Mouse (Mus musculus) frontal cortex, postnatal 14 days (tissue): ENCODE measurements at regions not wholly inside any gene's neighbourhood (a gene's known extent, or its start where the extent isn't known, plus 50 kb on each side); places are given as distances from the start of the nearest gene placed in this dataset.

Experiments used
- DNase-seq, 2 experiments: peaks; one replicate each; pipeline ENCODE4 v3.0.0; 2022; ENCODE audit warnings: low spot score in 2 of 2

DNA sequence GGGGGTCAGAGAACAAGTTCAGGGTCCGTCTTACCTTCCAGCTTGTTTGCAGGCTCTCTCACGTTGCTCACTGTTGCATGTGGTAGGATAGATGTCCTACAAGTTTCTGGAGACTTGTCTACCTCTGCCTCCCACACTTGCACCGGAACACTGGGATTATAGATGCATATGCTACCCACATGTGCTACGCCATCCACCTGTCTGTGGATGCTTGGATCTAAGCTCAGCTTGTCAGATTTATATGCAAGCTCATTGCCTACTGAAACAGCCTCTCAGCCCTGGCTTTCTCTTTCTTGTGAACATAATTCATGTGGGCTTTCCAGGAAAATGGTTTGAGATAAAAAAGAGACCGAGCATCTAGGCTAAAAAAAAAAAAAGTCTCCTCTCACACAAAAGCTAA, 353.0 kb downstream of the Nucb2 start:
- peak; percentile 3 to 10 for DNase-seq

DNA sequence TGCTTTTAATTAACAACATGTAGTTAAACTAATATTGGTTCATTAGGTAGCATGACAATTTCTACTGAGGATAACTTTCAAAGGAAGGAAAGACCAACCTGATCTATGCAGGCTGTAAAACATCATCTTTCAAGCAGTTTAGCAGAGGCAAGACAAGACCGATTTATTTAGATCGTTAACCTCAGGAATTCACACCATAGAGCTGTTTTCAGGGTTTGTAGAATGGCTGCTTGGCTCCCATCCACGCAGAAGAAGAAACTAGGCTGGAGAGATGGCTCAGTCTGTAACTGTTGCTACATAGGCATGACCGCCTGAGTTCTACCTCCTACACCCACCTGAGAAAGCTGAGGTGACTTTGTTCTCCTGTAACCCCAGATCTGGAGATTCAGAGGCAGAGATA, 353.6 kb downstream of the Nucb2 start:
- no peak for DNase-seq

DNA sequence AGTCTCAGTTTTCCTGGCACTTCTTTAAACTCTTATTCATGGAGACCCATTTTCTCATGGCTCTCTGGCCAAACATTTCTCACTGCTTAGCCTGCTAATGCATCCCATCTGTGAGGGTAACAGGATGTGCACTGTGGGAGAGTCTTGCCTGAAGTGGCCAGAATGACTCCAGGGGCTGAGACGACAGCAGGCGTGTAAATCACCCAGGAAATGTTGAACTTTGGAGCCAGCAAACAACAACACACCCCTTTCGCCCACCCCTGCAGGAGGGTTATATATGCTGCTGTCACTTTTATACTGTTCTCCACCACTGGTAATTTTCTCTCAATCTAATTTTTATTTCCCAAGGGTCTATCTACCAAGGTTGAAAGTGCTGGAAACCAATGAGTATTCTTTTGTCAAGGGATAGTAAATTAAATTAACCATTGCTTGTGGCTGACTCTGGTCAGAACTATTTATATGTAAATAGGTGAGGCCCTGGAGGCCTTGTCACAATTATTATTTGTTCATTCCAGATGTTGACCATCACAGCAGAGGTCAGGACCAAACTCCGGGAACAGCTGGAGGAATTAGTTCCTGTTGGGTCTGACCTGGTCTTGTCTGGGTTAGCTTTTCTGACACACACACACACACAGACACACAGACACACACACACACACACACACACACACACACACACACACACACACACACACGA, 378.2 kb downstream of the Nucb2 start:
- DNase-seq = no peak

DNA sequence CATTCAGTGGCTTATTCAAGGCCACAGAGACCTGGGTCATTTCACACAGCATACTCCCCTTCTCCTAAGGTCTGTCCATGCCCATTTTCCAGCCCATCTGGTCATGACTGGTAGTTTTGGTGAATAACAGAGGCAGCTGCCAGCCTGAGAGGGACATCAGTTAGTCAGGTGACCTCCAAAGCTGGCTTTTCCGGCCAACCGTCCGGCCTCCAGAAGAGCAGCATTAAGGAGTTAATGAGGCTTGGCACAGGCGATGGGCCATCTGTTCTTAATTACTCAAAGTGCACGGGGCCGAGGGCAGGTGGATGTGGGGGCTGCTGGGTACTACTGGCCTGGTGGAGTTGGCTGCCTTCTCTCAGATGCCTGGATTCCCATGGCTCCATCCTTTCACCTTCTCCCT, 389.7 kb downstream of the Nucb2 start:
- no peak for DNase-seq

DNA sequence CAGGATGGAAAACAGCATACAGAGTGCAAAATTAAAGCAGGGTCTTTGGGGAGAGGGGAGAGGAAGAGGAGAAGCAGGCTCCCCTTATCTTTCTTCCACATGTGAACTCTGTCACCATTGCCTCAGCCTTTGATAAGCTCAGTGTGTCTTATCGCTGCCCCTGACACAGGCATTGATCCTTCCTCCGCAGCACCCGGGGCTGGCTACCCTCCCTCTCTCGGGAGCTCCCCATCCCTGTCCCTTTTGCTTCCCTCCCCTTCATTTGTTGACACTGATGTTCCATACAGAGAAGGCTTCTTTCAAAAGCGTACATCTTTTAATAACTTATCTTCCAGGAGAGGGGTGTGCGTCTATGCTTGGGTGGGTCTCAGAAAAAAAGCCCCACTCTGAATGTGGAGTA, 411.6 kb downstream of the Nucb2 start:
- DNase-seq = no peak

DNA sequence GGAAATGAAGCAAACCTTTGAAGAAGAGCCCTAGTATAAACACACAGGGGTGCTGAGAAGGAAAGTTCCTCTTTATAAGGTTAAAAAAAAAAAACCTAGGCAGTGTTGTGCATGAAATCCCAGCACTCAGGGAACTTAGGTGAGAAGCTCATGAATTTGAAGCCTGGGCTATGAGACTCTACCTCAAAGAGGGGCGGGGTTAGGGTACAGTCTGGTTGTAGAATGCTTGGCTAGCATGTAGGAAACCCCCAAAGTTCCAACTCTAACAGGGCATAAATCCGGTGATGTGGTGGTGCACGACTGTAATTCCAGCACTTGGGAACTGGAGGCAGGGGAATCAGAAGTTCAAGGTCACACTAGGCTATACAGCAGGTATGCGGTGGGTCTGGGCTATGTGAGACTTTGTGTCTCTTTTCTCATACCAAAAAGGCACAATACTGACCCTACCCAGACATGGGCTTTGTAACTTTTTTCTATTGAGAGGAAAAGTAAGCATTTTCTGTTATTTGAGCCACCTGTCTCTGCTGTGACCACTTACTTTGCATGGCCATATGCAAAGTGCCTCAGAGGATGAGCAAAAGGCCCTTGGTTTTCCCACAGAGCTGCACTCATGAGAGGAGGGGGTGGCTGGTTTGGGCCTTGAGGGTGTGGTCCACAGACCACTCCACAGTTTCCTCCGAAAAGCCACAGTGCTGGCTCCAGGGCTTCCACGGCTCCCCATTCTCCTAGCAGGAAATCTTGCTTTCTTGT, 413.9 kb downstream of the Nucb2 start:
- no peak for DNase-seq

DNA sequence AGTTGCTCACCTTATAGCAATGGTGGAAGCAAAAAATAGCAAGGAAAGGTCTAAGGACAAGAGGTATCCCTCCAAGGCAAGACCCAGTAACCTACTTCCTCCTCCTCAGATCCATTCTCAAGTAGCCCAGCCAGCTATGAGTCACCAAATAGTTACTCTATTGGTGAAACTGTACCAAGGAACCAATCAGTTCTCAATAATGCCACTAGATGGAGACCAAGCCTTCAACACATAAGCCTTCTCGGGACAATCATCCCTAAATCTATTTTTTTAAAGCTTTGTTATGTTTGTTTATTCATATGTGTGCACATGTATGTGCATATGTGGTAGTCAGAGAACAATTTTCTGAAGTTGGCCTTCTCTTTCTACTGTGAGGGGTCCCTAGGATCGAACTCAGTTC, 434.3 kb upstream of the Xylt1 start:
- no peak for DNase-seq

DNA sequence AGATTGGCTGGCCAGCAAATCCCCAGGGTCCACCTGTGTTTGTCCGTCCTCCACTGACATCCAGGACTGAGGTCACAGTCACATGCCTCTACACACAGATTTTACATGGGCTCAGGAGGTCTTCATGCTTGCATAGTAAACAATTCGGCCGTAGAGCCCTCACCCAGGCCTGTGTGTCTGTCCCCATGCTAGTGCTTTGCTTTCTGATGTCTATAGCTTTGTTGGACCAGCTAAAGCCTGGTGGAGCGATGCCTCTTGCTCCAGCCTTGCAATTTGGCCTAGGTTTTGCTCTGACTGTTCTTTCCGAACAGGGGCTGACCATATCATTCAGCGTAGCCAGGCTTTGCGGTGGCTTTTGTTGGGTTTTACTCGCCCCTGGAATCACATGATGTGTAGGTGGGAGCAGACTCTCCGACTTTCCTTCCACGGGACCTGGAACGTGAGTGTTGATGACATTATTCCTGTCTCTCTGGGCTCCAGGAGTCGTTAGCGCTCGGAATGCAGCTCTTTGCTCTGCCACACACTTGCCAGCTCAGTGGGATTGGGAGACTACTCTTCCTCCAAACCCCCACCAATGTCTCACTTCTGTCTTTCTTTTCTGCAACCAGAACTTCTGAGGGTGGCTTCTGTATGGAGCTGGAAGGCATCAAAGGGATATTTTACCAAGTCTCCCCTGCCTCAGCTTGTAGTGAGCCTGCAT, 421.4 kb upstream of the Xylt1 start:
- peak in 1 of 2 experiments; percentile 7 for DNase-seq

DNA sequence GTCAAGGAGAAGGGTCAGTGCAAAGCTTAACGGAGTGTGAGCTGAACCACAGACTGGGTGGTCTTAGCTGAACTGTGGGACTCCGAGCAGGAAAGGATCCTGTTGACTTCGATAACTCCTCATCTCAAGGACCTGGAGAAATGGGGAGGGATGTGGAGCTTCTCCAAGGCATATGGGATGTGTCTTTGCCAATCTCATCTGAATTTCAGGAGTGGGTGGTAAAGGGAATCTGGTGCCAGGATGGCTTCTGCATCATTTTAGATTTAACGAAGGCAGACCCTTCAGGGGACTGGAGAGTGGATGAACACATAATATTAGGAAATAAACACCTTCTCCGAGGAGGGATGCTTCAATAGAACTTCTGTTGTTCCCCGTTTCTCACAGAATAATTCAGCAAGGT, 416.9 kb upstream of the Xylt1 start:
- DNase-seq = peak in 1 of 2 experiments; percentile 10

DNA sequence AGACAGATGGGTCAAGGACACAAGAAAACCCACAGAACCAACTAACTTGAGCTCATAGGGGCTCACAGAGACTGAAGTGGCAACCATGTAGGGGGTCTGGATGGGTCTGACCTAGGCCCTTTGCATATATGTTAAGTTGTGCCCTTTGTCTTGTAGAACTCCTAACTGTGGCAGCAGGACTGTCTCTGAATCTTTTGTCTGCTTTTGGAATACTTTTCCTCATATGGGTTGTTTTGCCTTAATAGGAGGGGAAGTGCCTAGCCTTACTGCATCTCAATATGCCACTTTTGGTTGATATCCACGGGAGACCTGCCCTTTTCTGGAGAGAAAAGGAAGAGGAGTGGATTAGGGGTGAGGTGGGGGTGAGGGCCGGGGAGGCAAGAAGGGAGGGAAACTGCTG, 389.4 kb upstream of the Xylt1 start:
- no peak for DNase-seq

DNA sequence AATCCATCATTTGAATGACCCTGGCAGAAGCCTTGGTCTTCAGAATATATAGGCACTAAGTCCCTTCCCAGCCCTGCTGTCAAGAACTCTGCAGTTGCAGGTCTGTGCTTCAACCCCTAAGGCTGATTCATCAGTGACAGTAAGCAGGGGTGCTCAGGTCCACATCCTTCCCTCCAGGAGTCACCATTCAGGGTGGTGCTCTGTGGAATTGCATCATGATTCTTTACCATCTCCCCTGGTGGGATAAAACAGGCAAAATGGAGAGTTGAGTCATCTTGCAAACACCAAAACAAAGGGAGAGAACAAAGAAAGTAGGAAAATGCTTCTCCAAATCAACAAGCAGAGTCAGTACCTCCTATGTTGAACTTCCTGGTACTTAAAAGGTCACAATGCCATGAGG, 388.6 kb upstream of the Xylt1 start:
- DNase-seq = no peak

DNA sequence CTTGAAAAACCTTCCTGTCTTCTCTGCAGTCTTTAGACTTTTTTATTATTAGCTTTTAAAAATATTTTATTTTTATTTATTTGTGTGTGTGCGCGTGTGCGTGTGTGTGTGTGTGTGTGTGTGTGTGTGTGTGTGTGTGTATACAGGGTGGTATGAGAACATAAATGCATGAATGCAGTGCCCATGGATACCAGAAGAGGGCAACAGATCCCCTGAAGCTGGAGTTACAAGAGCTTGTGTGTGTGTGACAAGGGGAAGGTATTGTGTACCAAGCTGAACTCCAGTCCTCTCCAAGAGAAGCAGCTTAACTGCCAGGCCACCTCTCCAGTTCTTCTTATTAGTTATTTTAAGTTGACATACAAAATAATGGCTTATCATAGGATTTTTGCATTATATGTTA, 385.0 kb upstream of the Xylt1 start:
- DNase-seq = no peak

DNA sequence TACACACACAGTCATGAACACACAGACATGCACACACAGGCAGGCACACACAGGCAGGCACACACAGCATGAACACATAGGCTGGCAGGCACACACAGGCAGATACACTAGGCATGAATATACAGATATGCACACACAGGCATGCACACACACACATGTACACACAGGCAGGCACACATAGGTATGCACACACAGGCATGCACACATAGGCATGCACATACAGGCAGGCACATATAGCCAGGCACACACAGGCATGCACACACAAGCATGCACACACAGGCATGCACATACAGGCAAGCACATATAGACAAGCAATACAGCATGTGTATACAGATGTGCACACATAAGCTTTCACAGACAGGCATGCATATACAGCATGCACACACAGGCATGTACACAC, 377.6 kb upstream of the Xylt1 start:
- DNase-seq = no peak

DNA sequence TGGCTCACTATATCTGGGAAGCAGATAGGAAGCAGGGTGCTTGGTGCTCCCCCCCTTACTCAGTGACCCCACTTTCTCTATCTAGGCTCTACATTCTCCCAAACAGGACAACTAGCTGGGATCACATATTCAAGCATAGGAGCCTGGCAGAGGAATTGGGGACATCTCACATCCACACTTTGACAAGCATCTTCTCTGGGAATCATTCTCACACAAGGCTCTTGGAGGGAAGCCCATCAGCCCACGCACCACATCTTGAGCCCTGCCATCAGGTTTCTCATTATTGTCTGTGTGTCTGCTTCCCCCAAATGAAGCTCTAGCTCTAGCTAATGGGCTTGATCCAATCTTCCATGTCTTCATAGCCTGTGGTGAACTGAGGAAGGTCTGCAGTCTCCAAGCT, 362.4 kb upstream of the Xylt1 start:
- DNase-seq = peak in 1 of 2 experiments; percentile 8

DNA sequence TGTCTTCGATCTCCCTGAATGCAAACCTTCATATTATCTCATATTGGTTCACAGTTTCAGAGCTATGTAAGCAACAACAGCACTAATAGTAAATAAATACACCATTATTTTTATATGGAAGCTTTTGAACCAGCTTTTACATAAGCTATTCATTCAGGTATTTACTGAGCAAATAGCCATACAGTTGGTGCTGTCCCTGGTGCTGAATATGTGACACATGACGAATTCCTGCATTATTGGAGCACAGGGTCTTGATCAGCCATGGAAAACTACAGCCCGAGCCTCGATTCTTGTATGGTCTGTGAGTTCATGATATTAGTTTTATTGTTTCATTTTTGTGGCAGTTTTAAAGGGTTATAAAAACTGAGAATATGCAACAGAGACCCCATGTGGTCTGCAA, 359.1 kb upstream of the Xylt1 start:
- no peak for DNase-seq

DNA sequence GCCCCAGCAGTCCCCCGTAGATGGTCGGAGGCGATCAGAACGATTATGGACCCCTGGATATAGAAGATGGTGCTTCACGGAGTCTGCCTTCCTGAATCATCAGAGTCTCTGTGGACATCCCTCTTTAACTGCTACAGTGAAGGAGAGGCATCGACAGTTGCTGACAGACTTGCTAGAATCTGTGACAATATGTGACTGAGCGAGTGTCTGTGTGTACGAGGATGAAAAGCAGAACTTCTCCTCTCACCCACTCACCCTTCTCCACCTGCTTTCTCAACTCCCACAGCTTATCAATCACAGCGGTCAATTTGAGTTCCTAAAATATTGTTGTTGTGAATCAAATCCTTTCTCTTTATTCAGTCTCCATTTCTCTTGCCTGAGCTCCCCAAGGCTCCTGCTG, 335.9 kb upstream of the Xylt1 start:
- DNase-seq = no peak

DNA sequence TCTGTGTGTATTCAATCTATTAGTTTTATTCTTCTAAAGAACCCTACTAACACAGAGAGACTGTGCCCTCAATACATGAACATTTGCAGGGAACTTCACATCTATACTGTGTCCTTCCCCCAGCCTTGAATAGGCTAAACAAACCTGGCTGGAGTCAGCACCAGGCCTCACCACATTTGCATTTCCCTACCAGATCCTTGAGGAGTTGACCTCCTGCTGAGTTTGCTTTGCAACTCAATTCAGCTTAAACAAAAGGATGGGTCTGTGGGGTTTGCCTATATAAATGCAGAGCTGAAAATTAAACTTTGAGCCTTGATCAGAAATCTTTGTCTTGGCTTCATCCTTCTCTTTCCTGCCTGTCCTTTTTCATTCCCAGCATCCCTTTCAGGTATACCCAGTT, 331.5 kb upstream of the Xylt1 start:
- no peak for DNase-seq

DNA sequence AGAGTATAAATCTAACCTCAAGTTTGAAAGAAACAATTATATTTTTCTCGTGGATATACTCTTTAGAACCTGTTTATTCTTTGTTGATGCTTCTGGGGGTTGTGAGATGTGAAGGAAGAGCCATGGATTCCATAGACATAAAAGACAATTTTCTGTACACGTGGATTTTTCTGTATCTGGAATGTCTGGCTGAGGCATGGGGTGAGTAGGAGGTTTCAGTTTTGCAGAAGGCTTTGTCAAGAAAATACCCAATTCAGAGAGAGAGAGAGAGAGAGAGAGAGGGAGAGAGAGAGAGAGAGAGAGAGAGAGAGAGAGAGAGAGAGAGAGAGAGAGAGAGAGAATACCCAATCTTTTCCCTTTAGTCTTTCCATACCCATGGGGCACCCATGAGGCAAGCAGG, 315.0 kb upstream of the Xylt1 start:
- no peak for DNase-seq

DNA sequence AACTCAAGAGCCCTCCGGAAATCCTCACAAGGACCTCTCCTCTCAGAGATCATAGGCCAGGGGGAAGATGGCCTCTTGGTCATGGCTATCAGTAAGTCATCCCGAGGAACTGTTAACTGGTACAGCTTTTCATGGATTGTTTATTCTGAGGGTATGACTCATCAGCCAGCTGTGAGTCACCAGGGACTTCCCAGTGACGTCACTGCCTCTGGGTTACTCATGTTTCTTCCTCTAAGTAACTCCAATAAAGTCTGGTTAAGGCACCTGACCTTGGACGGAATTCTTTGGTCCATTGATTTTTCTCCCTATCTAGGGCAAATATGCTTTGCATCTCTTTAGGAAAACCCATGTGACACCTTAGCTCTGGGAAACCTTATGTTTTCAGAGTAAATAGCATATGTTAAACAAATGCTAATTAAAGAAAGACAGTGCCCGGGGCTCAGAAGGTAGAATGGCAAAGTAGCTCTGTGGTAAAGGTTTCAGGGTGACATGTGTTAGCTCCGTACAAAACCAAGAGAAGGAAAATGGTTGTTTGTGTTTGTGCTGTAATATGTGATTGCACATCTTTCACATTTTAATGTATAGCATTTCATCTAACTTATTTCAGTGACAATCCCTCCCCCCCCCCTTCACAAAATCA, 289.7 kb upstream of the Xylt1 start:
- no peak for DNase-seq

DNA sequence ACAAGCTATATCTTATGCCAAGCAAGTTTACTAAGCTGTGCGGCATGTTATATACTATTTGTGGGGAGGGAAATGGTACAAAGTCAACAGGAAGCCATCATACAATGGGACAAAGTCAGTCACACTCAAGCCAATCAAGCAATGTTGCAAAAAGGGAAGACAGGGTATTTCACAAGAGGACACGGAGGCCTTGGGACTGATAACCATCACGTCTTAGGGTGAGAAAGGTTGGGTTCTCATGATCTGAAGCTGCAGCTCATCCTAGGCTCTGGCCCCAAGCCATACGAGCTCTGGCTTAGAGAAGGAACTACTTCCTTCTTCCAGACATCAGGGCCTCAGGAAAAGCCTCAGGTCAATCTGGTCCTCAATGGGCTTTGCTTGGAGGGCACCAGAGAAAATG, 287.9 kb upstream of the Xylt1 start:
- DNase-seq = no peak

DNA sequence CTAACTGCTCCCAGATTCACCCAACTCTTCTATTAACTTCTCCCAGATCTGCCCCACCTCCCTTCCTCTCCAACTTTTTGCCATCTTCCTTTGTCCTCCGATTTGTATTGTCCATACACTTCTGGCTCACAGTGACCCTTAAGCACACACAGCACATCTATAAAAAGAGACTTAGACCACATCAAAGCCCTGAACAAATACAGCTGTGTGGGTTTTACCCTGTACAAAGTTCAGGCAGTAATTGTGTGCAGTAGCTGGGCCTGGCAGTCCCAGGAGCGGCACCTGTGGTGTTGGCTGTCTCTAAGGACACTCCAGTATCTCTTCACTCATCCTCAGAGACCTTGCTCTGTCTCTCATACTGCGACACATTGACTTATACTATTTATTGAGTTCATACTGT, 283.2 kb upstream of the Xylt1 start:
- DNase-seq = no peak

DNA sequence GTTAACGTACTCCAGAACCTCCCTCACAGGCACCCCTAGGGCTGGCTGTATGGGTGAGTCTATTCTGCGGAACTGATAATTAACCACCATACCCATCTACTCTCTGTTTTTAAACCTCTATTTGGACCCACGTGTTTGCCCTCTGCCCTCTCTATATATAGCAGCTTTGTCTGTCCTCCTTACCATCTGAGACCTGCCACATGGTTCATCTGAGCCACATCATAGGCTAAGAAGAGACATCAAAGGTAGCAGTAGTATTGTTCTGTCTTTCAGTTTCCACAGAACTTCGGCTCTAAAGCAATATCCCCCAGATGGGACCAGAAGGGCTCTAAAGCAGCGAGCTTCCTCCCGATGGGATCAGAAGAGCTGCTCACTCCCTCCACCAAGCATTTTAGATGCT, 281.7 kb upstream of the Xylt1 start:
- DNase-seq = no peak

DNA sequence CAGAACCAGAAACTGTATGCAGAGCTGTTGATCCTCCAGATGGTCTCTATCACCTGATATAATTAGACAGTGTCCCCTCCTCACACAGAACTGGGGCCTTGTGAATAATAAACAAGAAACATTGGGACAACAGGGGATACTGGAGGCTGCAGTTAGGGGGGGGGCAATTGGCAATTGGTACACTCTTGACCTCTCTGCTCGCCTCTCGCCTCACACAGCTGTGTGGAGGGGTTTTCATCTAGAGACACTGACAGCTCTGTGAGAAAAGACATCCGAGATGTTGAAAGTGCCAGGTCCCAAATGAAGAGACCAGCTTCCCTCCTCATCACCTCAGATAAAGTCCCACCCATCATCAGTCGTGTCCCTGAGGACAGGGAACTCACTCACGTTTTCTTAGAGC, 277.7 kb upstream of the Xylt1 start:
- DNase-seq = no peak
